Mouse (Mus musculus) stomach, postnatal 0 days (tissue): ENCODE results near the gene Socs7. TPM values are rescaled to one million over a fixed set of nuclear protein-coding genes. Genes with fewer than 3 reads are reported as not detected.

Experiments
- ATAC-seq: fragments of 200-750 bp; cut with Nextera tagmentation; 2 replicates; pipeline ENCODE4 v1.8.0; 2017; ENCODE audit not compliant: low FRiP score, low TSS enrichment
- DNase-seq: peaks from one replicate; pipeline ENCODE4 v3.0.0-alpha.2; 2016; ENCODE audit warnings: low spot score
- H3K27ac ChIP-seq: fragments of 300-500 bp; sonication (generic); replicated peaks from 2 replicates; pipeline ENCODE4 v1.5.1; 2014; ENCODE audit warnings: mild to moderate bottlenecking, control low read depth
- H3K27me3 ChIP-seq: fragments of 300-500 bp; sonication (generic); 2 replicates; pipeline ENCODE4 v1.6.1; 2014; ENCODE audit warnings: low read length; ENCODE audit not compliant: control insufficient read depth, insufficient read depth
- H3K36me3 ChIP-seq: fragments of 300-500 bp; sonication (generic); 2 replicates; pipeline ENCODE4 v1.6.1; 2014; ENCODE audit warnings: low read length, mixed read lengths; ENCODE audit not compliant: control insufficient read depth, insufficient read depth
- H3K4me1 ChIP-seq: fragments of 300-500 bp; sonication (generic); replicated peaks from 2 replicates; pipeline ENCODE4 v1.6.1; 2014; ENCODE audit warnings: antibody characterized with exemption; ENCODE audit not compliant: control insufficient read depth, insufficient read depth
- H3K4me2 ChIP-seq: fragments of 300-500 bp; sonication (generic); replicated peaks from 2 replicates; pipeline ENCODE4 v1.6.1; 2014; ENCODE audit warnings: low read depth, mild to moderate bottlenecking, control low read depth, moderate library complexity
- H3K4me3 ChIP-seq: fragments of 300-500 bp; sonication (generic); 2 replicates; pipeline ENCODE4 v1.5.1; 2014; ENCODE audit warnings: low read depth, low read length, control low read depth
- H3K9ac ChIP-seq: fragments of 300-500 bp; sonication (generic); 2 replicates; pipeline ENCODE4 v1.6.1; 2014; ENCODE audit warnings: mild to moderate bottlenecking, low read length, control low read depth, mixed read lengths
- H3K9me3 ChIP-seq: fragments of 300-500 bp; sonication (generic); 2 replicates; pipeline ENCODE4 v1.6.1; 2016; ENCODE audit warnings: low read length; ENCODE audit not compliant: control insufficient read depth
- CTCF ChIP-seq: IDR thresholded peaks from 2 replicates; pipeline ENCODE4 v1.5.1; 2016; ENCODE audit warnings: antibody characterized with exemption, low read depth, mild to moderate bottlenecking, moderate library complexity
- EP300 ChIP-seq: optimal IDR thresholded peaks from 2 replicates; pipeline ENCODE3; 2016; ENCODE audit warnings: antibody characterized with exemption
- WGBS: fragments of 180-500 bp; shearing (Covaris S2); extraction: QIAGEN DNeasy Blood & Tissue Kit; methylation state at CpG from one replicate; pipeline ENCODE4 v1.1.7; 2014; 5-methylcytosine and 5-hydroxymethylcytosine counted together
- polyA plus RNA-seq: library from polyadenylated mRNA; unstranded; fragments of >200 nt; fragmentation: Nextera tagmentation; extraction: Ambion mirVana; gene quantifications from 2 replicates; pipeline ENCODE4 v1.2.1, GENCODE M21; 2015

Socs7 gene
- polyA plus RNA-seq, 1 experiment from 2014 or later, result 1.3 TPM

DNA sequence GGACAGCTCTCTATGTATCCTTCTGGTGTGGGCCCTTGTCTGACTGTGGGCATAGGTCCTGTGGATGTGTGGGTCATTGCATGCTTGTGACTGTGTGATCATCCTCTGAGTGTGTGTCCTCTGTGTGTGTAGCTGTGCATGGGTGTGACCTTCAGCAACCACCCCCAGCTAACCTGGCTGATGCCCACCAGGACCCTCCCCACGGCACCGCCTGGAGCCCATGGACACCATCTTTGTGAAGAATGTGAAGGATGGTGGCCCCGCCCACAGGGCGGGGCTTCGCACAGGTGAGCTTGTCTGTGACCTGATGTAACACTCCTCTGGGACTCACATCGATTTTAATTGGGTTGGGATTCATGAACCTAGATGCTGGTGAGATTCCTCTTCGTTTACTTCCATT lies 85.6 kb downstream of the Socs7 start:
- no peak overlapping the region for H3K4me3 ChIP-seq
- H3K36me3 ChIP-seq, result peaks cover 32% of the 10 kb centered on the region
- no peaks in the 10 kb centered on the region for H3K9me3 ChIP-seq
- H3K27me3 ChIP-seq, result no peaks in the 10 kb centered on the region
- H3K4me1 ChIP-seq, result peaks cover 6% of the 10 kb centered on the region; the same call in 1 of the 2 replicates
- H3K4me2 ChIP-seq, result no peak overlapping the region
- ATAC-seq (no peak), DNase-seq (no peak)
- no peak overlapping the region for H3K9ac ChIP-seq
- TF ChIP-seq EP300, result no peak
- no peak for TF ChIP-seq CTCF
- WGBS, result 72% methylated on average over 7 of the region's 7 CpGs
- no peak overlapping the region for H3K27ac ChIP-seq

Other genes starting within 250 kb of the Socs7 start
- gene Tbx21, start 247.2 kb upstream of the Socs7 start, polyA plus RNA-seq, result 0.05 and 0.10 TPM in 2 replicates
- 1.8 and 2.4 TPM in 2 replicates for gene Tbkbp1, start 211.1 kb upstream of the Socs7 start, polyA plus RNA-seq
- 18.5 and 19.2 TPM in 2 replicates for gene Kpnb1, start 174.7 kb upstream of the Socs7 start, polyA plus RNA-seq
- 43.4 and 52.8 TPM in 2 replicates for gene Npepps, start 81.9 kb upstream of the Socs7 start, polyA plus RNA-seq
- 28.2 and 28.8 TPM in 2 replicates for gene Mrpl45, start 46.8 kb upstream of the Socs7 start, polyA plus RNA-seq
- 0.17 and 0.23 TPM in 2 replicates for gene Gpr179, start 10.5 kb upstream of the Socs7 start, polyA plus RNA-seq
- 4.3 and 4.6 TPM in 2 replicates for gene Arhgap23, start 53.0 kb downstream of the Socs7 start, polyA plus RNA-seq
- 0.16 and 0.25 TPM in 2 replicates for gene 4933428G20Rik, start 137.8 kb downstream of the Socs7 start, polyA plus RNA-seq
- 0.49 and 0.50 TPM in 2 replicates for gene Srcin1, start 213.6 kb downstream of the Socs7 start, polyA plus RNA-seq